Mouse (Mus musculus) G1E (cell line): ENCODE data around the gene Hoxb3.

Source experiments
- CTCF ChIP-seq: IDR thresholded peaks from 2 replicates; pipeline ENCODE4 v1.5.1; 2012; ENCODE audit warnings: low read depth, low read length, inconsistent platforms, mixed read lengths
- GATA1 ChIP-seq: IDR thresholded peaks from 2 replicates; pipeline ENCODE4 v1.6.1; 2012; ENCODE audit warnings: borderline replicate concordance, low read length, inconsistent platforms, mixed read lengths
- GATA2 ChIP-seq: IDR thresholded peaks from 2 replicates; pipeline ENCODE4 v1.6.1; 2012; ENCODE audit warnings: low read depth, low read length, inconsistent platforms, borderline replicate concordance
- POLR2AphosphoS5 ChIP-seq: IDR thresholded peaks from 2 replicates; pipeline ENCODE4 v1.6.1; 2012; ENCODE audit warnings: low read depth, low read length, inconsistent platforms; ENCODE audit not compliant: insufficient replicate concordance
- TAL1 ChIP-seq: conservative IDR thresholded peaks from 2 replicates; pipeline ENCODE4 v1.6.1; 2012; ENCODE audit warnings: low read depth, low read length, inconsistent platforms, mixed read lengths

DNA sequence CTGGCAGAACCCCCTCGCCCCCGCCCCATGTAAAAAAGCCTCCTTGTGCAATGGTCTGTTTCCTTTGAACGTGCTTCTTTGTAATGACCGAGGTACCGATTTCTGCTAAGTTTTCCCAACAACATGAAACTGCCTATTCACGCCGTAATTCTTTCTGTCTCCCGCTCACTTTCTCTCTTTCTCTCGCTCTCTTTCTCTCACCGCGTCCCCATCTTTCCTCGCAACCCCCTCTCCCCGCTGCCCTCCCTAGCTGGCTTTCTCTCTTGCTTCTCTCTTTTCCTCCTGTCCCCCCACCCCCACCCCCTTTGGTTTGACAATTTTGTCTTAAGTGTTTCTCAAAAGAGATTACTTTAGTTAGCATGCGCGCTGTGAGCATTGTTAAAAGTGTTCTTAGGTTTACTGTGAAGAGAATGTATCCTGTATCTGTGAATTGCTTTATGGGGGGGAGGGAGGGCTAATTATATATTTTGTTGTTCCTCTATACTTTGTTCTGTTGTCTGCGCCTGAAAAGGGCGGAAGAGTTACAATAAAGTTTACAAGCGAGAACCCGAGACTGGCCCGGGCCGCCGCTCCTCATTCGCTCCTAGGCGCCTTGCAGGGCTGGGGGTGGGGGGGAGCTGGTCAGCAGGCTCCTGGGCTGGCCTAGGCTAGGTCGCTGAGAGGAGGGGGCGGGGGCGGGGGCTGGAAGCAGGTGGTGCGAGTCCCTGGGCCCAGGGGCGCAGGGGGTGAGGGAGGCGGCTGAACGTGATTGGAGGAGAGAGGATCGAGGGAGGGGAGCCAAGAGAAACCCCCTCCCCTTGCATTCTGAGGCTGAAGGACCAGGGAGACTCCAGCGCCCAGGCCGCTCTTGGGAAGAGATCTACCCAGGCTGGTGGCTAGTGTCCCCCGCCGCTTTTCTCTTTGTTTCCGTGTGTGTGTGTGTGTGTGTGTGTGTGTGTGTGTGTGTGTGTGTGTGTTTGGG lies 38.1 kb upstream of the Hoxb3 start:
- TF ChIP-seq POLR2AphosphoS5 (no peak), CTCF (no peak), GATA1 (no peak), GATA2 (no peak), TAL1 (no peak)
